Mouse (Mus musculus) midbrain, postnatal 0 days (tissue): Measurements from ENCODE around the gene Ubash3a. TPM values are rescaled to one million over a fixed set of nuclear protein-coding genes. Genes with fewer than 3 reads are reported as not detected.

Experiments
- ATAC-seq: fragments of 200-750 bp; cut with Nextera tagmentation; 2 replicates; pipeline ENCODE4 v1.8.0; 2017; ENCODE audit warnings: moderate number of reproducible peaks, mild to moderate bottlenecking, moderate TSS enrichment, moderate library complexity; ENCODE audit not compliant: low FRiP score
- DNase-seq: peaks from one replicate; pipeline ENCODE4 v3.0.0-alpha.2; 2015; ENCODE audit warnings: low spot score
- H3K27ac ChIP-seq: fragments of 300-500 bp; sonication (generic); 2 replicates; pipeline ENCODE4 v1.5.1; 2014; ENCODE audit warnings: low read depth, mild to moderate bottlenecking, low read length, mixed read lengths
- H3K27me3 ChIP-seq: fragments of 300-500 bp; sonication (generic); 2 replicates; pipeline ENCODE4 v1.6.1; 2014; ENCODE audit warnings: low read length, control low read depth, mixed read lengths; ENCODE audit not compliant: insufficient read depth
- H3K36me3 ChIP-seq: fragments of 300-500 bp; sonication (generic); 2 replicates; pipeline ENCODE4 v1.6.1; 2014; ENCODE audit warnings: low read length, control low read depth, mixed read lengths; ENCODE audit not compliant: insufficient read depth
- H3K4me1 ChIP-seq: fragments of 300-500 bp; sonication (generic); 2 replicates; pipeline ENCODE4 v1.6.1; 2014; ENCODE audit warnings: mild to moderate bottlenecking, control low read depth, antibody characterized with exemption, low read length, mixed read lengths; ENCODE audit not compliant: insufficient read depth
- H3K4me2 ChIP-seq: fragments of 300-500 bp; sonication (generic); 2 replicates; pipeline ENCODE4 v1.6.1; 2014; ENCODE audit warnings: low read depth, mild to moderate bottlenecking, low read length, mixed read lengths; ENCODE audit not compliant: poor library complexity, severe bottlenecking
- H3K4me3 ChIP-seq: fragments of 300-500 bp; sonication (generic); 2 replicates; pipeline ENCODE4 v1.5.1; 2014; ENCODE audit warnings: low read depth, mild to moderate bottlenecking, low read length, moderate library complexity
- H3K9ac ChIP-seq: fragments of 300-500 bp; sonication (generic); replicated peaks from 2 replicates; pipeline ENCODE4 v1.6.1; 2014; ENCODE audit warnings: mild to moderate bottlenecking, low read length, moderate library complexity, mixed read lengths; ENCODE audit not compliant: poor library complexity, severe bottlenecking
- H3K9me3 ChIP-seq: fragments of 300-500 bp; sonication (generic); 2 replicates; pipeline ENCODE4 v1.6.1; 2016; ENCODE audit warnings: low read length, control low read depth
- CTCF ChIP-seq: IDR thresholded peaks from 2 replicates; pipeline ENCODE4 v1.5.1; 2016; ENCODE audit warnings: antibody characterized with exemption, mild to moderate bottlenecking
- WGBS: fragments of 180-500 bp; shearing (Covaris S2); extraction: QIAGEN DNeasy Blood & Tissue Kit; methylation state at CpG from one replicate; pipeline ENCODE4 v1.1.7; 2014; 5-methylcytosine and 5-hydroxymethylcytosine counted together
- polyA plus RNA-seq: library from polyadenylated mRNA; unstranded; fragments of >200 nt; fragmentation: Nextera tagmentation; extraction: Ambion mirVana; gene quantifications from 2 replicates; pipeline ENCODE4 v1.2.1, GENCODE M21; 2015
- total RNA-seq: library from RNA; depleted of rRNA; stranded (reverse); fragments of >200 nt; gene quantifications from 2 replicates; pipeline ENCODE4 v1.2.3, GENCODE M21; 2014

The Ubash3a gene
- total and polyA plus RNA-seq, 2 experiments from 2014 or later = not detected

DNA sequence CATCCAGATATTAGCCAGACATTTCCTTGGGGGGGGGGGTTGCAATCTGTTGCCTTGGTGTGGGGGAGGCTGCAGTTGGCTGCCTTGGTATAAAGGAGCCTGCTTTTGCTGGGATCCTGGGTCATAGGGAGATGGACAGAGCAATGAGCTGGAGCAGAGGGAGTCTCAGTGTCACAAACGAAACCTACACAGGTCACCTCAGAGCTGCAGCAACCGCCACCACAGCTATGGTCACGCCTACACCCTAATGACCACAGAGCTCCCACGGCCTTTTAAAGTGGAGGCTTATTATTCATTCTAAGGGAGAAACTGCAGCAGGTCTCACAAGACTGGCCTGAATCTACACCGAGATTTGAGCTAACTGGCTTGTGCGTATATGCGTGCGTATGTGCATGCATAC lies 15.8 kb upstream of the Ubash3a start:
- Histone ChIP-seq H3K4me3 (no peak overlapping the region), H3K4me1 (0 out of 2 replicates have a peak, but pooled peaks cover 4% of the 10 kb centered on the region), H3K9me3 (no peaks in the 10 kb centered on the region), H3K9ac (no peak overlapping the region), H3K27me3 (no peaks in the 10 kb centered on the region), H3K4me2 (no peak overlapping the region), H3K36me3 (no peaks in the 10 kb centered on the region), H3K27ac (no peak overlapping the region)
- no peak for ATAC-seq
- DNase-seq = no peak
- 74% methylated on average over 8 of the region's 8 CpGs for WGBS
- TF ChIP-seq CTCF = no peak

DNA sequence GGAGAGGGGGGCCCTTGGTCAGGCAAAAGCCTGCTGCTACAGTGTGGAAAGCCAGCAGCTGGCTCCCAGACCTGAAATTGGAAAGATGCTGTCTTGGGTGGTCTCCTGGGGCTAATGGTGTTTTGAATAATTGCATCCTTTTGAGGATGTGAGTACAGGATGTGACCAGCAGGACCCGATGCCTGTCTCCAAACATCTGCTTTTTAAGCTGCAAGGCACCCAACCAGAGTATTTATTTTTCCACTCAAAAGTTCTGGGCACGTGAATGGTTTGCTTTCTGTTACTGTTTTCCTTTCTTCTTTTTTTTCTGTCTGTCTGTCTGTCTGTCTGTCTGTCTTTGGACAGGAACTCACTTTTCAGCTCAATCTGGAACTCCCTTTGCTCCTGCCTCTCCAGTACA lies 15.0 kb upstream of the Ubash3a start:
- 65% methylated on average over 2 of the region's 2 CpGs for WGBS
- ATAC-seq (no peak), DNase-seq (no peak)
- TF ChIP-seq CTCF = no peak
- Histone ChIP-seq H3K27me3 (no peaks in the 10 kb centered on the region), H3K4me2 (no peak overlapping the region), H3K4me1 (0 out of 2 replicates have a peak, but pooled peaks cover 4% of the 10 kb centered on the region), H3K9ac (no peak overlapping the region), H3K4me3 (no peak overlapping the region), H3K27ac (no peak overlapping the region), H3K36me3 (no peaks in the 10 kb centered on the region), H3K9me3 (no peaks in the 10 kb centered on the region)

DNA sequence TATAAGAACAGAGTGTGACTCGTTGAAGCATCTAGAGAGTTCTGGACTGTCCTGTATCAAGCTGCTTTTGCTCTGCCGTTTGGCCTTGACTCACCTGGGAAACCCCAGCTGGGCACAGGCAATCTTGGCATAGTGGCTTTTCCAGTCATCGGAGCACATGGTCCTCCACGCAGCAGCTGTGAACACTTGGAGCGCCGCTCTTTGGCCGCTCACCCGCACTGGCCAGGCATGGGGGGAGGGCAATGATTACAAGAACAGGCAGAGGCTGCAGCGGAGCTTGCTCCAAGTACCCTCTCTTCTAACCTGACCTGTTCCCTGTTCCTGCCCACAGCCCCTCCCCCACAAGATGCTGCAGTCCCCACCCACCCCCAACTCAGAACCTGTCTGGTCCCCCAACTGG lies 14.3 kb upstream of the Ubash3a start:
- Histone ChIP-seq H3K27ac (no peak overlapping the region), H3K9me3 (no peaks in the 10 kb centered on the region), H3K36me3 (no peaks in the 10 kb centered on the region), H3K9ac (no peak overlapping the region), H3K4me3 (no peak overlapping the region), H3K4me2 (no peak overlapping the region), H3K27me3 (no peaks in the 10 kb centered on the region), H3K4me1 (0 out of 2 replicates have a peak, but pooled peaks cover 4% of the 10 kb centered on the region)
- WGBS = 91% methylated on average over 9 of the region's 9 CpGs
- no peak for TF ChIP-seq CTCF
- no peak for DNase-seq
- no peak; the same call in 1 of the 2 replicates for ATAC-seq

GRCm38 (mm10) chr17:31195207-31195606 lies 12.5 kb upstream of the Ubash3a start:
- Histone ChIP-seq H3K9me3 (no peaks in the 10 kb centered on the region), H3K9ac (no peak overlapping the region), H3K27me3 (no peaks in the 10 kb centered on the region), H3K4me2 (no peak overlapping the region), H3K27ac (no peak overlapping the region), H3K4me1 (0 out of 2 replicates have a peak, but pooled peaks cover 4% of the 10 kb centered on the region), H3K4me3 (no peak overlapping the region), H3K36me3 (no peaks in the 10 kb centered on the region)
- TF ChIP-seq CTCF = no peak
- DNase-seq (no peak), ATAC-seq (no peak)
- 58% methylated on average over 6 of the region's 6 CpGs for WGBS

DNA sequence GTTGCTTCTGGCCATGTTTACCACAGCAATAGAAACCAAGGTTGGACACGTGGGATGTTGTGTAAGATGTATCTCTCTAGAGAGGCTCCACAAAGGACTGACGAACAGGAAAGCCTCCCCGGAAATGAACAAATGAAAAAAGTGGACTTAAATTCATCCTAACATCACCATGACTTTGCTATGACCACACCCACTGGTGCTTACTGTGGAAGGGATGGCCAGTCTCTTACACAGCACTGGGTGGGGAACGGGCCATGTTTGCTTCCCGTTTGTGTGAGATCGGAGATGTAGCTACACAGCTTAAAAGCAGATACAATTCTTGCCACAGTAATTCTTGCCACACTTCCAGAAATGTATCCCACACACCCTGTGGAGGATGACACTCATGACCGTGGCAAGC lies 11.4 kb upstream of the Ubash3a start:
- Histone ChIP-seq H3K4me1 (0 out of 2 replicates have a peak, but pooled peaks cover 4% of the 10 kb centered on the region), H3K9ac (no peak overlapping the region), H3K9me3 (no peaks in the 10 kb centered on the region), H3K36me3 (no peaks in the 10 kb centered on the region), H3K27me3 (no peaks in the 10 kb centered on the region), H3K4me2 (no peak overlapping the region), H3K4me3 (no peak overlapping the region), H3K27ac (no peak overlapping the region)
- 91% methylated on average over 7 of the region's 7 CpGs for WGBS
- no peak for DNase-seq
- no peak for TF ChIP-seq CTCF
- no peak for ATAC-seq

DNA sequence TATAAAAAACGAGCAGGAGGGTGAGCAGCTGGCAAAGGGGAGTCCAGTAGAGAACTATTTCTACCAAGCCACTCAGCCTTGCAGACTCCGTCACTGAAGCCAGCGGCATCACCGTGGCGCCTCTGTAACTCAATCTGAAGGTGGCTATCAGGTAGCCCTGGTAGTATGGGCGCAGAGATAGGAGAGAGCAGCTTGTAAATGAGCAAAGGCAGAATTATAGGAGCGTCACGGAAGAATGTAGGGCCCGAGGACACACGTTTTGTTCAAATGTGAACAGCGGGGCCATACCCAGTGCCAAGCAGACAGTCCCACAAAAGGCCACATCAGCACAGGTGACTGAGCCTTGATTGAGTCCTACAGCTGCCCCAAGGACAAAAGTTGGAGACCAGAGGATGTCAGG lies 8.8 kb upstream of the Ubash3a start, which contains the start of gene Tmprss3:
Gene Tmprss3, minus strand, starts transcription at position 101 of the 400 bp plus-strand sequence.
- no peaks in the 10 kb centered on the region for H3K36me3 ChIP-seq

More for the DNA sequence above, 8.8 kb upstream of the Ubash3a start, which contains the start of gene Tmprss3:
- TF ChIP-seq CTCF = no peak
- Histone ChIP-seq H3K4me3 (no peak within 1 kb of the TSS), H3K9me3 (no peaks in the 10 kb centered on the region), H3K4me2 (no peak within 1 kb of the TSS), H3K27ac (no peak within 1 kb of the TSS), H3K9ac (no peak within 1 kb of the TSS), H3K27me3 (no peaks in the 10 kb centered on the region), H3K4me1 (0 out of 2 replicates have a peak, but pooled peaks cover 4% of the 10 kb centered on the region)
- ATAC-seq = no peak
- WGBS = 89% methylated on average over 11 of the region's 11 CpGs
- DNase-seq = no peak
